Mouse (Mus musculus) G1E-ER4 (cell line): ENCODE data around the gene Zbtb22. TPM values are rescaled to one million over a fixed set of nuclear protein-coding genes. Genes with fewer than 3 reads are reported as not detected.
"Not testable (repeated sequence)": the region's sequence is repeated elsewhere in the genome, so short reads cannot be mapped to it uniquely, and the experiment has no call there.

Experiments
- GATA1 ChIP-seq: IDR thresholded peaks from one replicate; pipeline ENCODE4 v1.8.0; 2012; ENCODE audit warnings: low read length, inconsistent platforms
- polyA plus RNA-seq: library from polyadenylated mRNA; stranded (reverse); fragments of >175 nt; gene quantifications from 2 replicates; pipeline ENCODE4 v1.2.3, GENCODE M21; 2012

Zbtb22 gene
- polyA plus RNA-seq: 49.7 and 50.9 TPM in 2 replicates

- TF ChIP-seq GATA1: no peak
These were observed at the start of gene Zbtb22, which contains the start of gene Tapbp for GRCm38 (mm10) chr17:33915671-33916250. Gene Zbtb22 (plus strand): TSS chr17:33915904. Gene Tapbp (plus strand): TSS chr17:33915899.

- TF ChIP-seq GATA1: not testable (repeated sequence)
These were observed 42.2 kb upstream of the Zbtb22 start, which contains the start of gene Gm7029 for GRCm38 (mm10) chr17:33873537-33873936. Gene Gm7029 (plus strand): TSS chr17:33873837.

GRCm38 (mm10) chr17:33874411-33874810, 41.3 kb upstream of the Zbtb22 start:
- TF ChIP-seq GATA1: no peak

- no peak for TF ChIP-seq GATA1
These were observed 25.1 kb upstream of the Zbtb22 start, which contains the start of gene Kifc1 for GRCm38 (mm10) chr17:33890533-33891059. Gene Kifc1 (minus strand): TSS chr17:33890661.

GRCm38 (mm10) chr17:33891357-33891756, 24.3 kb upstream of the Zbtb22 start:
- no peak for TF ChIP-seq GATA1

GRCm38 (mm10) chr17:33892429-33892828, 23.3 kb upstream of the Zbtb22 start:
- no peak for TF ChIP-seq GATA1

GRCm38 (mm10) chr17:33897114-33897794, 18.4 kb upstream of the Zbtb22 start:
- no peak for TF ChIP-seq GATA1

- TF ChIP-seq GATA1: no peak
These were observed 16.1 kb upstream of the Zbtb22 start for GRCm38 (mm10) chr17:33899642-33900041.

- TF ChIP-seq GATA1: no peak
These were observed 15.3 kb upstream of the Zbtb22 start for GRCm38 (mm10) chr17:33900281-33900988.

GRCm38 (mm10) chr17:33900989-33901314, 14.8 kb upstream of the Zbtb22 start:
- no peak for TF ChIP-seq GATA1

GRCm38 (mm10) chr17:33901653-33902052, 14.1 kb upstream of the Zbtb22 start:
- no peak for TF ChIP-seq GATA1

- no peak for TF ChIP-seq GATA1
These were observed 13.6 kb upstream of the Zbtb22 start for GRCm38 (mm10) chr17:33902079-33902478.

- TF ChIP-seq GATA1: no peak
These were observed 13.2 kb upstream of the Zbtb22 start for GRCm38 (mm10) chr17:33902491-33902890.

GRCm38 (mm10) chr17:33904835-33905234, 10.9 kb upstream of the Zbtb22 start, which contains the start of gene Platr17:
Gene Platr17 (plus strand): TSS chr17:33905135.
- not testable (repeated sequence) for TF ChIP-seq GATA1

GRCm38 (mm10) chr17:33908331-33909076, 7.2 kb upstream of the Zbtb22 start:
- TF ChIP-seq GATA1: no peak
